Mouse (Mus musculus): ENCODE results near the gene Gucy2g. TPM values are rescaled to one million over a fixed set of nuclear protein-coding genes. Genes with fewer than 3 reads are reported as not detected.

Gene Gucy2g
- total and polyA plus RNA-seq, 3 experiments = 0.65 to 2.4 TPM; not detected in 1

GRCm38 (mm10) chr19:55185651-55186050 lies 55.4 kb downstream of the Gucy2g start:
- no peak for TF ChIP-seq MAX (IDR thresholded peaks at IDR 0.05; ENCODE audit: low read length)
- no peak for TF ChIP-seq UBTF (IDR thresholded peaks at IDR 0.05; ENCODE audit: borderline replicate concordance, insufficient read depth, low read depth, low read length)
- no peak for DNase-seq (ENCODE audit: low read depth, low spot score)
- H3K4me1 ChIP-seq (ENCODE audit: control insufficient read depth in 1 of 2, insufficient read depth in 2 of 2, low read length in 2 of 2) = no peaks in the 10 kb centered on the region
- H3K4me3 ChIP-seq (ENCODE audit: control insufficient read depth in 1 of 2, insufficient read depth in 1 of 2, low read depth in 2 of 2, low read length in 2 of 2) = no peak overlapping the region
- no peak overlapping the region for H3K27ac ChIP-seq (ENCODE audit: control insufficient read depth, low read depth, low read length)
- no peaks in the 10 kb centered on the region for H3K36me3 ChIP-seq (ENCODE audit: control insufficient read depth in 1 of 2, insufficient read depth in 2 of 2, low read length in 2 of 2)
- H3K27me3 ChIP-seq (ENCODE audit: control insufficient read depth in 1 of 2, insufficient read depth in 2 of 2, low read length in 2 of 2) = peaks cover 7 to 8% of the 10 kb centered on the region in 2 experiments
- H3K9ac ChIP-seq (ENCODE audit: control insufficient read depth, low read depth, low read length, poor library complexity, severe bottlenecking) = no peak overlapping the region
- no peaks in the 10 kb centered on the region for H3K9me3 ChIP-seq (replicated peaks; ENCODE audit: insufficient read depth, low read length)
- H3K79me2 ChIP-seq (ENCODE audit: control insufficient read depth, insufficient read depth, low read length, poor library complexity) = no peaks in the 10 kb centered on the region

- Histone ChIP-seq H3K4me3 (ENCODE audit: control insufficient read depth in 1 of 2, insufficient read depth in 1 of 2, low read depth in 2 of 2, low read length in 2 of 2) (no peak overlapping the region), H3K4me1 (ENCODE audit: control insufficient read depth in 1 of 2, insufficient read depth in 2 of 2, low read length in 2 of 2) (no peaks in the 10 kb centered on the region), H3K27me3 (ENCODE audit: control insufficient read depth in 1 of 2, insufficient read depth in 2 of 2, low read length in 2 of 2) (peaks cover 7% of the 10 kb centered on the region in 2 experiments), H3K79me2 (ENCODE audit: control insufficient read depth, insufficient read depth, low read length, poor library complexity) (no peaks in the 10 kb centered on the region), H3K36me3 (ENCODE audit: control insufficient read depth in 1 of 2, insufficient read depth in 2 of 2, low read length in 2 of 2) (no peaks in the 10 kb centered on the region), H3K27ac (ENCODE audit: control insufficient read depth, low read depth, low read length) (no peak overlapping the region), H3K9ac (ENCODE audit: control insufficient read depth, low read depth, low read length, poor library complexity, severe bottlenecking) (no peak overlapping the region), H3K9me3 (replicated peaks; ENCODE audit: insufficient read depth, low read length) (no peaks in the 10 kb centered on the region)
- TF ChIP-seq TBP (IDR thresholded peaks at IDR 0.05; ENCODE audit: low read depth, low read length) (no peak), JUND (IDR thresholded peaks at IDR 0.05; ENCODE audit: low read depth, low read length) (no peak), CHD2 (IDR thresholded peaks at IDR 0.05; ENCODE audit: low read length) (no peak), USF1 (IDR thresholded peaks at IDR 0.05; ENCODE audit: low read depth, low read length) (no peak), NELFE (IDR thresholded peaks at IDR 0.05; ENCODE audit: low read depth, low read length) (no peak), KAT2A (conservative IDR thresholded peaks at IDR 0.05; ENCODE audit: low read depth, low read length) (no peak), E2F4 (IDR thresholded peaks at IDR 0.05; ENCODE audit: borderline replicate concordance, low read depth, low read length) (no peak), EP300 (IDR thresholded peaks at IDR 0.05; ENCODE audit: low read depth in 1 of 2, low read length in 2 of 2) (no peak), MAFK (IDR thresholded peaks at IDR 0.05; ENCODE audit: borderline replicate concordance, low read depth, low read length) (no peak)
- no peak for DNase-seq (ENCODE audit: low read depth, low spot score)
Measured at GRCm38 (mm10) chr19:55185074-55185473, 56.0 kb downstream of the Gucy2g start.

- Histone ChIP-seq H3K79me2 (ENCODE audit: control insufficient read depth, insufficient read depth, low read length, poor library complexity) (no peaks in the 10 kb centered on the region), H3K9ac (ENCODE audit: control insufficient read depth, low read depth, low read length, poor library complexity, severe bottlenecking) (no peak overlapping the region), H3K4me1 (ENCODE audit: control insufficient read depth in 1 of 2, insufficient read depth in 2 of 2, low read length in 2 of 2) (no peaks in the 10 kb centered on the region), H3K9me3 (replicated peaks; ENCODE audit: insufficient read depth, low read length) (no peaks in the 10 kb centered on the region), H3K27me3 (ENCODE audit: control insufficient read depth in 1 of 2, insufficient read depth in 2 of 2, low read length in 2 of 2) (peaks cover 4 to 8% of the 10 kb centered on the region in 2 experiments), H3K36me3 (ENCODE audit: control insufficient read depth in 1 of 2, insufficient read depth in 2 of 2, low read length in 2 of 2) (no peaks in the 10 kb centered on the region), H3K27ac (ENCODE audit: control insufficient read depth, low read depth, low read length) (no peak overlapping the region), H3K4me3 (ENCODE audit: control insufficient read depth in 1 of 2, insufficient read depth in 1 of 2, low read depth in 2 of 2, low read length in 2 of 2) (no peak overlapping the region)
- DNase-seq (ENCODE audit: low read depth, low spot score) = no peak
- TF ChIP-seq UBTF (IDR thresholded peaks at IDR 0.05; ENCODE audit: borderline replicate concordance, insufficient read depth, low read depth, low read length) (no peak), RCOR1 (IDR thresholded peaks at IDR 0.05; ENCODE audit: low read depth, low read length) (no peak), POLR2AphosphoS2 (IDR thresholded peaks at IDR 0.05; ENCODE audit: low read length) (no peak), MAX (IDR thresholded peaks at IDR 0.05; ENCODE audit: low read length) (no peak)
Measured at GRCm38 (mm10) chr19:55184442-55184841, 56.6 kb downstream of the Gucy2g start.

All from MEL (cell line).